Mouse (Mus musculus) left cerebral cortex, postnatal 36 days (tissue): ENCODE results near the gene Hibch. TPM values are rescaled to one million over a fixed set of nuclear protein-coding genes. Genes with fewer than 3 reads are reported as not detected.
"Not testable (repeated sequence)": the region's sequence is repeated elsewhere in the genome, so short reads cannot be mapped to it uniquely, and the experiment has no call there.

Experiments used
- DNase-seq, 2 experiments: peaks; one replicate each; pipeline ENCODE4 v3.0.0; 2021 to 2022; ENCODE audit warnings: low spot score in 2 of 2, mixed read lengths in 1 of 2
- intact Hi-C: fragments of 180-260 bp; cut with DNase I; formaldehyde crosslinking; loops from one replicate; pipeline ENCODE4 v1.15.1; 2025
- total RNA-seq, 2 experiments: library from RNA; stranded (reverse); gene quantifications; 2 replicates each; pipeline ENCODE4 v1.2.3; 2021

The Hibch gene
- total RNA-seq, result 10 to 100 TPM; 15.3 to 15.7 TPM

- peak; percentile 95 to 96 for DNase-seq
- intact Hi-C loops, result loop anchor here (5.0 kb wide), 2 partner anchors 48 to 198 kb away; no protein-coding TSS in a partner anchor
Measured at GRCm38 (mm10) chr1:52844782-52845665, at the start of gene Hibch. Hibch (plus strand) TSS chr1:52844929.

- intact Hi-C loops, result loop anchor here (5.0 kb wide), 1 partner anchor 51 kb away; no protein-coding TSS in a partner anchor
- no peak for DNase-seq
Measured at GRCm38 (mm10) chr1:52795927-52796326, 48.8 kb upstream of the Hibch start.

GRCm38 (mm10) chr1:52799056-52799726 is 45.5 kb upstream of the Hibch start:
- intact Hi-C loops, result loop anchor here (5.0 kb wide), 1 partner anchor 48 kb away; no protein-coding TSS in a partner anchor
- DNase-seq, result peak; percentile 53 to 55

- intact Hi-C loops, result loop anchor here (5.0 kb wide), 1 partner anchor 48 kb away; no protein-coding TSS in a partner anchor
- DNase-seq, result no peak
Measured at GRCm38 (mm10) chr1:52799772-52800171, 45.0 kb upstream of the Hibch start.

- intact Hi-C loops, result no loop called here
- DNase-seq, result no peak
Measured at GRCm38 (mm10) chr1:52800340-52800740, 44.4 kb upstream of the Hibch start.

GRCm38 (mm10) chr1:52801651-52802050 is 43.1 kb upstream of the Hibch start:
- DNase-seq, result no peak
- intact Hi-C loops, result no loop called here

GRCm38 (mm10) chr1:52802406-52802975 is 42.2 kb upstream of the Hibch start:
- no peak for DNase-seq
- intact Hi-C loops, result no loop called here

- DNase-seq, result no peak
- intact Hi-C loops, result no loop called here
Measured at GRCm38 (mm10) chr1:52805041-52805440, 39.7 kb upstream of the Hibch start.

- intact Hi-C loops, result no loop called here
- no peak for DNase-seq
Measured at GRCm38 (mm10) chr1:52808456-52808855, 36.3 kb upstream of the Hibch start.

GRCm38 (mm10) chr1:52816232-52816891 is 28.4 kb upstream of the Hibch start:
- no peak for DNase-seq
- intact Hi-C loops, result no loop called here

- intact Hi-C loops, result no loop called here
- peak; percentile 76 to 79 for DNase-seq
Measured at GRCm38 (mm10) chr1:52816910-52817812, 27.6 kb upstream of the Hibch start, which contains the start of gene Inpp1. Inpp1 (minus strand) TSS chr1:52817688.

- no peak for DNase-seq
- intact Hi-C loops, result no loop called here
Measured at GRCm38 (mm10) chr1:52817813-52818147, 26.9 kb upstream of the Hibch start.

- intact Hi-C loops, result no loop called here
- no peak for DNase-seq
Measured at GRCm38 (mm10) chr1:52839099-52839498, 5.6 kb upstream of the Hibch start.

- DNase-seq, result no peak
- intact Hi-C loops, result no loop called here
Measured at GRCm38 (mm10) chr1:52844354-52844753, 375 bp upstream of the Hibch start.

GRCm38 (mm10) chr1:52846556-52846955 is 1.8 kb downstream of the Hibch start:
- intact Hi-C loops, result loop anchor here (5.0 kb wide), 2 partner anchors 49 to 199 kb away; no protein-coding TSS in a partner anchor

GRCm38 (mm10) chr1:52849422-52849821 is 4.7 kb downstream of the Hibch start:
- no peak for DNase-seq
- intact Hi-C loops, result loop anchor here (5.0 kb wide), 2 partner anchors 52 to 202 kb away; no protein-coding TSS in a partner anchor

More at GRCm38 (mm10) chr1:52846556-52846955, 1.8 kb downstream of the Hibch start:
- no peak for DNase-seq

GRCm38 (mm10) chr1:52854029-52854428 is 9.3 kb downstream of the Hibch start:
- intact Hi-C loops, DNase-seq: not testable (repeated sequence)

- intact Hi-C loops, result no loop called here
- DNase-seq, result no peak
Measured at GRCm38 (mm10) chr1:52855904-52856601, 11.3 kb downstream of the Hibch start.
